ENCODE assay signal across 10 mouse cellular contexts in the genomic region with DNA sequence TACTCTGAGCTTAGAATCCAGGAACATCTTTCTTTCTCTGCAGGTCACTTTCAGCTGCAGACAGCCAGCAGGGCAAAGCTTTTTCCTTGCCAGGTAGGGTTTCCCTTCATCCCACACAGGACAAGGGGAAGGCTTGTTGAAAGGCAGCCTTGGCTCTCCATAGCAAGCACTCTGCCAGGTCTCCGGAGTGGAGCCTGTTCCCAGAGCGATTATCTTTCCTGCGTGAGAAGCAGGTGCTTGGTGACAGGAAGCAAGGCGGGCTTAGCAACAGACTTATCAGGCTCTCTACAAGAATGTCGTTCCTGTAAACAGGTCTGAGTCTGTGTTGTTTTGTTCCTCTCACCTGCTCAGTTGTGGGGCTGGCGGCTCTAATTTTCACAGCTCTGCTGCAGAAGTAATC.
DNase-seq lines count a peak whose midpoint lies in the region; ATAC-seq and TF ChIP-seq lines count a peak whose summit lies in the region.
"Had no signal": no experiment of that assay in that cellular context is flagged by ENCODE, and none has a peak within 500 bp of the region (broad histone marks: within the 10 kb centered on the region; RNA-seq: fewer than 3 reads in every experiment).

No protein-coding gene starts in this region.

- no peak overlapping the region for H3K27ac ChIP-seq in lung, embryonic 16.5 days (ENCODE audit: low read length)
- H3K27ac ChIP-seq in heart, adult 2 months, result no peak overlapping the region
- no peak overlapping the region for H3K27ac ChIP-seq in hindbrain, postnatal 0 days
- H3K27ac ChIP-seq: liver, embryonic 13.5 days had no signal

- ATAC-seq in lung, embryonic 16.5 days (ENCODE audit: low read depth), result 0 out of 2 replicates have a peak, but pooled peaks have one; percentile 23
- peak; percentile 48; the same call in 1 of the 2 replicates for ATAC-seq in hindbrain, postnatal 0 days
- ATAC-seq: intestine, embryonic 16.5 days had no signal

- H3K27me3 ChIP-seq in lung, embryonic 16.5 days (ENCODE audit: control insufficient read depth, insufficient read depth, low read depth, low read length), result no peaks in the 10 kb centered on the region
- no peaks in the 10 kb centered on the region for H3K27me3 ChIP-seq in heart, adult 2 months (ENCODE audit: control insufficient read depth, insufficient read depth, low read length)
- H3K27me3 ChIP-seq in hindbrain, postnatal 0 days (ENCODE audit: insufficient read depth, low read length), result no peaks in the 10 kb centered on the region
- H3K27me3 ChIP-seq: liver, embryonic 13.5 days had no signal

- H3K79me2 ChIP-seq in heart, adult 2 months (replicated peaks; ENCODE audit: control insufficient read depth, insufficient read depth, low read length), result no peaks in the 10 kb centered on the region

- H3K4me3 ChIP-seq in lung, embryonic 16.5 days (ENCODE audit: low read length), result no peak overlapping the region
- H3K4me3 ChIP-seq in heart, adult 2 months, result no peak overlapping the region
- H3K4me3 ChIP-seq in hindbrain, postnatal 0 days (ENCODE audit: low read length), result no peak overlapping the region
- H3K4me3 ChIP-seq: liver, embryonic 13.5 days had no signal

- no peaks in the 10 kb centered on the region for H3K9me3 ChIP-seq in lung, embryonic 16.5 days (ENCODE audit: control insufficient read depth, low read length)
- H3K9me3 ChIP-seq in hindbrain, postnatal 0 days (ENCODE audit: low read length), result no peaks in the 10 kb centered on the region
- H3K9me3 ChIP-seq: liver, embryonic 13.5 days had no signal

- TF ChIP-seq EP300 in heart, adult 2 months (IDR thresholded peaks at IDR 0.05; ENCODE audit: insufficient read depth, low read depth, low read length), result no peak

- 18% methylated on average over 6 of the region's 6 CpGs for WGBS in lung, embryonic 16.5 days
- 5% methylated on average over 6 of the region's 6 CpGs for WGBS in heart, adult 2 months
- WGBS in hindbrain, postnatal 0 days, result 34% methylated on average over 6 of the region's 6 CpGs

- TF ChIP-seq CTCF in heart, adult 2 months (IDR thresholded peaks at IDR 0.05), result no peak
- TF ChIP-seq CTCF in hindbrain, postnatal 0 days (IDR thresholded peaks at IDR 0.05; ENCODE audit: low read depth), result no peak

- no peak for DNase-seq in lung, postnatal 25 days (ENCODE audit: low spot score)
- peak; percentile 73 to 76 for DNase-seq in cerebellum, postnatal 14 days
- peak; percentile 27 to 49 for DNase-seq in heart, adult 2 months
- DNase-seq in hindbrain, postnatal 0 days (ENCODE audit: low spot score), result peak; percentile 28
- no peak for DNase-seq in kidney, postnatal 10 days
- no peak for DNase-seq in layer of hippocampus, adult 18-20 months (ENCODE audit: low spot score in 2 of 2)
- DNase-seq: layer of hippocampus, postnatal 36 days; liver, embryonic 13.5 days had no signal

- H3K4me2 ChIP-seq in lung, embryonic 16.5 days (ENCODE audit: low read depth, low read length), result no peak overlapping the region
- no peak overlapping the region for H3K4me2 ChIP-seq in hindbrain, postnatal 0 days (ENCODE audit: low read depth, low read length)
- H3K4me2 ChIP-seq: liver, embryonic 13.5 days had no signal

- intact Hi-C loops in heart, adult 2 months (cut with DNase I), result no loop called here

- no peak for TF ChIP-seq POLR2A in heart, adult 2 months (IDR thresholded peaks at IDR 0.05; ENCODE audit: insufficient read depth, low read depth, low read length)

- no peaks in the 10 kb centered on the region for H3K36me3 ChIP-seq in lung, embryonic 16.5 days (ENCODE audit: control insufficient read depth, insufficient read depth, low read length)
- no peaks in the 10 kb centered on the region for H3K36me3 ChIP-seq in heart, adult 2 months (ENCODE audit: control insufficient read depth, insufficient read depth, low read length)
- H3K36me3 ChIP-seq in hindbrain, postnatal 0 days (ENCODE audit: insufficient read depth, low read length), result no peaks in the 10 kb centered on the region
- H3K36me3 ChIP-seq: liver, embryonic 13.5 days had no signal

- no peaks in the 10 kb centered on the region for H3K4me1 ChIP-seq in lung, embryonic 16.5 days (replicated peaks; ENCODE audit: control insufficient read depth, insufficient read depth, low read length)
- H3K4me1 ChIP-seq in heart, adult 2 months (ENCODE audit: control insufficient read depth, insufficient read depth, low read length), result no peaks in the 10 kb centered on the region
- H3K4me1 ChIP-seq in hindbrain, postnatal 0 days (ENCODE audit: insufficient read depth, low read length), result peaks cover 6% of the 10 kb centered on the region; the same call in 1 of the 2 replicates
- H3K4me1 ChIP-seq: liver, embryonic 13.5 days had no signal

- H3K9ac ChIP-seq in lung, embryonic 16.5 days (ENCODE audit: low read length), result no peak overlapping the region
- H3K9ac ChIP-seq in heart, adult 2 months (ENCODE audit: low read depth, low read length), result no peak overlapping the region
- no peak overlapping the region for H3K9ac ChIP-seq in hindbrain, postnatal 0 days (replicated peaks; ENCODE audit: low read length)
- H3K9ac ChIP-seq: liver, embryonic 13.5 days had no signal

Comparison
In these comparisons a context has a peak if more than half of its experiments do, and no peak if none do; other contexts are left out.
1. DNase-seq: peak in cerebellum, postnatal 14 days (2 of 2), heart, adult 2 months (2 of 2) and hindbrain, postnatal 0 days (single experiment); none in lung, postnatal 25 days (single experiment), kidney, postnatal 10 days (single experiment) and layer of hippocampus, adult 18-20 months (0 of 2).